Mouse (Mus musculus): Measurements from ENCODE around the gene Odf4. TPM values are rescaled to one million over a fixed set of nuclear protein-coding genes. Genes with fewer than 3 reads are reported as not detected.

Odf4 gene
- polyA plus RNA-seq, 1 experiment: not detected

GRCm38 (mm10) chr11:68970232-68970631, 43.4 kb upstream of the Odf4 start:
- Histone ChIP-seq H3K79me3 (ENCODE audit: low read depth) (no peaks in the 10 kb centered on the region), H3K4me3 (ENCODE audit: insufficient read depth, poor library complexity, severe bottlenecking) (no peak overlapping the region), H3K27me3 (ENCODE audit: control insufficient read depth, insufficient read depth, insufficient read length) (no peaks in the 10 kb centered on the region), H3K79me2 (ENCODE audit: control insufficient read depth, insufficient read depth) (no peaks in the 10 kb centered on the region), H3K36me3 (ENCODE audit: control insufficient read depth, insufficient read depth) (no peaks in the 10 kb centered on the region), H3ac (ENCODE audit: control insufficient read depth, insufficient read length, low read depth) (no peak overlapping the region)
- TF ChIP-seq CEBPB (IDR thresholded peaks at IDR 0.05; ENCODE audit: low read depth) (no peak), MAX (IDR thresholded peaks at IDR 0.05) (no peak), FOSL1 (IDR thresholded peaks at IDR 0.05; ENCODE audit: insufficient read depth, low read length, poor library complexity, severe bottlenecking) (no peak), CTCF (IDR thresholded peaks at IDR 0.05; ENCODE audit: control insufficient read depth, insufficient read depth, insufficient read length) (no peak), USF1 (IDR thresholded peaks at IDR 0.05; ENCODE audit: low read depth) (no peak), MYOG (IDR thresholded peaks at IDR 0.05; ENCODE audit: control insufficient read depth, extremely low read depth, insufficient read length) (no peak), MYOD1 (IDR thresholded peaks at IDR 0.05; ENCODE audit: control insufficient read depth, insufficient read length, low read depth) (no peak)

DNA sequence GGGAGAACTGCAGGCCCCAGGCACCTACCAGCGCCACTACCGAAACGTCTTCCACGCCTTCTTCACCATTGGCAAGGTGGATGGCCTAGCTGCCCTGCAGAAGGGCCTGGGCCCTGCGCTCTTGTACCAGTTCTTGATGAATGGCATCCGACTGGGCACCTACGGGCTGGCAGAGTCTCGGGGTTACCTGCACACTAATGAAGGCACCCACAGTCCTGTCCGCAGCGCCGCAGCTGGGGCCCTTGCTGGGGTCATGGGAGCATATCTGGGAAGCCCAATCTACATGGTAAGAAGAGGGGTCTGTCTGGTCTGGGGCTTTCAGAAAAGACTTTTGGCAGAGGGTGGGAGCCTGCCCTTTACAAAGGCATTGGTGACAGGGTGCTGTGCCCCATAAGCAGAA, 41.9 kb upstream of the Odf4 start:
- no peak for TF ChIP-seq MYOG (IDR thresholded peaks at IDR 0.05; ENCODE audit: control insufficient read depth, extremely low read depth, insufficient read length)
- no peak for TF ChIP-seq MYOD1 (IDR thresholded peaks at IDR 0.05; ENCODE audit: control insufficient read depth, insufficient read length, low read depth)
- TF ChIP-seq USF1 (IDR thresholded peaks at IDR 0.05; ENCODE audit: low read depth): no peak
- TF ChIP-seq CTCF (IDR thresholded peaks at IDR 0.05; ENCODE audit: control insufficient read depth, insufficient read depth, insufficient read length): no peak
- no peak for TF ChIP-seq CEBPB (IDR thresholded peaks at IDR 0.05; ENCODE audit: low read depth)
- no peak for TF ChIP-seq FOSL1 (IDR thresholded peaks at IDR 0.05; ENCODE audit: insufficient read depth, low read length, poor library complexity, severe bottlenecking)
- TF ChIP-seq MAX (IDR thresholded peaks at IDR 0.05): no peak
- Histone ChIP-seq H3K4me3 (ENCODE audit: insufficient read depth, poor library complexity, severe bottlenecking) (no peak overlapping the region), H3K36me3 (ENCODE audit: control insufficient read depth, insufficient read depth) (no peaks in the 10 kb centered on the region), H3ac (ENCODE audit: control insufficient read depth, insufficient read length, low read depth) (no peak overlapping the region), H3K27me3 (ENCODE audit: control insufficient read depth, insufficient read depth, insufficient read length) (no peaks in the 10 kb centered on the region), H3K79me3 (ENCODE audit: low read depth) (no peaks in the 10 kb centered on the region), H3K79me2 (ENCODE audit: control insufficient read depth, insufficient read depth) (no peaks in the 10 kb centered on the region)

DNA sequence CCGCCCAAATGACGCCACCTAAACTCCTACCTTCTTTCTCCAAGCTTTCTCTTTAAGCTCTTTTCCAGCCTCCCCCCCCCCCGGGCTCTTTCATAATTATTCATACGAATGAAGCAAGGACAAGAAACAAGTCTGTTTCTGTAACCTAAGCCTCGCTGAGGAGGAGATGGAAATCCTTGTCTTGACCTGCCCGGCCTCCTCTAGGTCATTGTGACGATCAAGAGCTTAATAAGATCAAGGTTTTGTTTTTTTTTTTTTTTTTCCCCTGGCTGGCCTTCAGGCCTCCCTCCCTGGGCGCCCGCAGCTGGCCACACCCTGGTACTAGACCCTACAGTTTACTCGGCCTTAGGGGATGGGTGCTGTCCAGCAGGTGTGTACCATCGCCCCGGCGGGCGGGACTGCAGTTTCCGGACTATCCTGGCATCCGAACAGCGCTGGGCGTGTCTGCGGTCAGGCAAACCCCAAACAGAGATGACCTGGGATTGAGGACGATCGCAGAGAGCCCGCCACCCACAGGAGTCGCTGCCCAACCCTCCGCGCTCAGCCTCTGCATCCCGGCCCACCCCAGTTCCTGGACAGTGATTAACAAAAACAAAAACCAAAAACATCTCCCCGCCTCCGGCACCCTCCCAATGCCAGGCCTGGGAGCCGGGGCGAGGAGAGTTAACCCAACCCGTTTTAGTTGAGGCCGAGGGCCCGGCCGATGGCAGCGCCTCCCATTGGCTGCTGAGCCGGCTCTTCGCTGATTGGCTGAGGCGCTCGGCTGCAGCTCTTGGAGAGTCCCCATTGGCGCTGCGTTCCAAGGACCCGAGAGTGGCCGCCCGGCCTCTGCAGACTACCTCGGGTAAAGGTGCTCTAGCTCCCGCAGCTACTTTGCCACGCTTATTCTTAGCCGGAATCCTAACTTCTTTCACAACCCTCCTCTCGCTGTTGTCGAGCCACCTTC, 40.7 kb upstream of the Odf4 start, which contains the start of gene Slc25a35:
Gene Slc25a35 (plus strand): TSS at position 795 of the 946 bp plus-strand sequence.
- Histone ChIP-seq H3K27me3 (ENCODE audit: control insufficient read depth, insufficient read depth, insufficient read length) (no peaks in the 10 kb centered on the region), H3K79me2 (ENCODE audit: control insufficient read depth, insufficient read depth) (no peaks in the 10 kb centered on the region), H3K79me3 (ENCODE audit: low read depth) (no peaks in the 10 kb centered on the region), H3ac (ENCODE audit: control insufficient read depth, insufficient read length, low read depth) (peak within 1 kb of the TSS; percentile 4), H3K36me3 (ENCODE audit: control insufficient read depth, insufficient read depth) (no peaks in the 10 kb centered on the region), H3K4me3 (ENCODE audit: insufficient read depth, poor library complexity, severe bottlenecking) (peak within 1 kb of the TSS; percentile 25)
- no peak for TF ChIP-seq MYOD1 (IDR thresholded peaks at IDR 0.05; ENCODE audit: control insufficient read depth, insufficient read length, low read depth)
- TF ChIP-seq MAX (IDR thresholded peaks at IDR 0.05): peak; percentile 9

- Histone ChIP-seq H3K79me2 (ENCODE audit: control insufficient read depth, insufficient read depth) (no peaks in the 10 kb centered on the region), H3K27me3 (ENCODE audit: control insufficient read depth, insufficient read depth, insufficient read length) (no peaks in the 10 kb centered on the region), H3K4me3 (ENCODE audit: insufficient read depth, poor library complexity, severe bottlenecking) (no peak overlapping the region), H3ac (ENCODE audit: control insufficient read depth, insufficient read length, low read depth) (no peak overlapping the region), H3K36me3 (ENCODE audit: control insufficient read depth, insufficient read depth) (no peaks in the 10 kb centered on the region), H3K79me3 (ENCODE audit: low read depth) (no peaks in the 10 kb centered on the region)
- TF ChIP-seq MYOG (IDR thresholded peaks at IDR 0.05; ENCODE audit: control insufficient read depth, extremely low read depth, insufficient read length): no peak
- no peak for TF ChIP-seq CEBPB (IDR thresholded peaks at IDR 0.05; ENCODE audit: low read depth)
Observed at GRCm38 (mm10) chr11:68966554-68966953, 39.7 kb upstream of the Odf4 start.

- no peaks in the 10 kb centered on the region for H3K79me2 ChIP-seq (ENCODE audit: control insufficient read depth, insufficient read depth)
- no peaks in the 10 kb centered on the region for H3K27me3 ChIP-seq (ENCODE audit: control insufficient read depth, insufficient read depth, insufficient read length)
- H3K4me3 ChIP-seq (ENCODE audit: insufficient read depth, poor library complexity, severe bottlenecking): no peak overlapping the region
- no peak overlapping the region for H3ac ChIP-seq (ENCODE audit: control insufficient read depth, insufficient read length, low read depth)
- H3K79me3 ChIP-seq (ENCODE audit: low read depth): no peaks in the 10 kb centered on the region
- H3K36me3 ChIP-seq (ENCODE audit: control insufficient read depth, insufficient read depth): no peaks in the 10 kb centered on the region
- TF ChIP-seq MYOD1 (IDR thresholded peaks at IDR 0.05; ENCODE audit: control insufficient read depth, insufficient read length, low read depth) (no peak), CTCF (IDR thresholded peaks at IDR 0.05; ENCODE audit: control insufficient read depth, insufficient read depth, insufficient read length) (no peak), MAX (IDR thresholded peaks at IDR 0.05) (peak; percentile 19), MYOG (IDR thresholded peaks at IDR 0.05; ENCODE audit: control insufficient read depth, extremely low read depth, insufficient read length) (no peak), CEBPB (IDR thresholded peaks at IDR 0.05; ENCODE audit: low read depth) (no peak)
Observed at GRCm38 (mm10) chr11:68965845-68966244, 39.0 kb upstream of the Odf4 start.

- no peaks in the 10 kb centered on the region for H3K36me3 ChIP-seq (ENCODE audit: control insufficient read depth, insufficient read depth)
- no peak overlapping the region for H3K4me3 ChIP-seq (ENCODE audit: insufficient read depth, poor library complexity, severe bottlenecking)
- no peaks in the 10 kb centered on the region for H3K79me3 ChIP-seq (ENCODE audit: low read depth)
- no peak for TF ChIP-seq FOSL1 (IDR thresholded peaks at IDR 0.05; ENCODE audit: insufficient read depth, low read length, poor library complexity, severe bottlenecking)
- H3ac ChIP-seq (ENCODE audit: control insufficient read depth, insufficient read length, low read depth): no peak overlapping the region
- no peaks in the 10 kb centered on the region for H3K27me3 ChIP-seq (ENCODE audit: control insufficient read depth, insufficient read depth, insufficient read length)
- H3K79me2 ChIP-seq (ENCODE audit: control insufficient read depth, insufficient read depth): no peaks in the 10 kb centered on the region
Observed at GRCm38 (mm10) chr11:68965050-68965449, 38.2 kb upstream of the Odf4 start.

Data from C2C12 (cell line).